Mouse (Mus musculus): ENCODE results near the gene Rbms1.
"Not testable (repeated sequence)": the region's sequence is repeated elsewhere in the genome, so short reads cannot be mapped to it uniquely, and the experiment has no call there.

Gene Rbms1

GRCm38 (mm10) chr2:60844259-60844658, 118.7 kb downstream of the Rbms1 start:
- DNase-seq, result no peak

- no peak for DNase-seq
Measured at GRCm38 (mm10) chr2:60843633-60844032, 119.4 kb downstream of the Rbms1 start.

- no peak for DNase-seq
Measured at GRCm38 (mm10) chr2:60842976-60843375, 120.0 kb downstream of the Rbms1 start.

- no peak for DNase-seq
Measured at GRCm38 (mm10) chr2:60840922-60841321, 122.1 kb downstream of the Rbms1 start.

- no peak for DNase-seq
Measured at GRCm38 (mm10) chr2:60839498-60839897, 123.5 kb downstream of the Rbms1 start.

- DNase-seq, result no peak
Measured at GRCm38 (mm10) chr2:60838856-60839255, 124.1 kb downstream of the Rbms1 start.

- DNase-seq, result no peak
Measured at GRCm38 (mm10) chr2:60837616-60838015, 125.4 kb downstream of the Rbms1 start.

- DNase-seq, result no peak
Measured at GRCm38 (mm10) chr2:60836237-60836636, 126.8 kb downstream of the Rbms1 start.

- no peak for DNase-seq
Measured at GRCm38 (mm10) chr2:60834293-60834692, 128.7 kb downstream of the Rbms1 start.

GRCm38 (mm10) chr2:60832254-60832653, 130.7 kb downstream of the Rbms1 start:
- no peak for DNase-seq

- DNase-seq, result not testable (repeated sequence)
Measured at GRCm38 (mm10) chr2:60830464-60830863, 132.5 kb downstream of the Rbms1 start.

GRCm38 (mm10) chr2:60828908-60829462, 134.0 kb downstream of the Rbms1 start:
- DNase-seq, result no peak

- no peak for DNase-seq
Measured at GRCm38 (mm10) chr2:60827152-60827428, 135.9 kb downstream of the Rbms1 start.

- DNase-seq, result no peak
Measured at GRCm38 (mm10) chr2:60826406-60827151, 136.4 kb downstream of the Rbms1 start.

- no peak for DNase-seq
Measured at GRCm38 (mm10) chr2:60825690-60826089, 137.3 kb downstream of the Rbms1 start.

GRCm38 (mm10) chr2:60821635-60822034, 141.4 kb downstream of the Rbms1 start:
- no peak for DNase-seq

- DNase-seq, result no peak
Measured at GRCm38 (mm10) chr2:60818632-60819031, 144.4 kb downstream of the Rbms1 start.

- no peak for DNase-seq
Measured at GRCm38 (mm10) chr2:60816307-60816706, 146.7 kb downstream of the Rbms1 start.

GRCm38 (mm10) chr2:60814788-60815187, 148.2 kb downstream of the Rbms1 start:
- DNase-seq, result no peak

GRCm38 (mm10) chr2:60812949-60813348, 150.0 kb downstream of the Rbms1 start:
- no peak for DNase-seq

- DNase-seq, result peak; percentile 58 to 68
Measured at GRCm38 (mm10) chr2:60810617-60811016, 152.4 kb downstream of the Rbms1 start.

GRCm38 (mm10) chr2:60809441-60809921, 153.5 kb downstream of the Rbms1 start:
- peak; percentile 12 to 17 for DNase-seq

GRCm38 (mm10) chr2:60808822-60809221, 154.2 kb downstream of the Rbms1 start:
- no peak for DNase-seq

- DNase-seq, result no peak
Measured at GRCm38 (mm10) chr2:60807341-60808195, 155.4 kb downstream of the Rbms1 start.

Measured in thymus, postnatal 36 days (tissue).